Mouse (Mus musculus) forebrain, postnatal 0 days (tissue): ENCODE measurements around the gene Nrl. TPM values are rescaled to one million over a fixed set of nuclear protein-coding genes. Genes with fewer than 3 reads are reported as not detected.

Experiments
- ATAC-seq: fragments of 200-750 bp; cut with Nextera tagmentation; 2 replicates; pipeline ENCODE4 v1.8.0; 2017; ENCODE audit warnings: mild to moderate bottlenecking, moderate library complexity
- DNase-seq: peaks from one replicate; pipeline ENCODE4 v3.0.0-alpha.2; 2015
- H3K27ac ChIP-seq: fragments of 300-500 bp; sonication (generic); 2 replicates; pipeline ENCODE4 v1.5.1; 2014; ENCODE audit warnings: low read depth, mild to moderate bottlenecking, antibody characterized with exemption, low read length, moderate library complexity, mixed read lengths
- H3K27me3 ChIP-seq: fragments of 300-500 bp; sonication (generic); 2 replicates; pipeline ENCODE4 v1.6.1; 2014; ENCODE audit warnings: mild to moderate bottlenecking, low read length, mixed read lengths; ENCODE audit not compliant: insufficient read depth
- H3K36me3 ChIP-seq: fragments of 300-500 bp; sonication (generic); 2 replicates; pipeline ENCODE4 v1.6.1; 2014; ENCODE audit warnings: mild to moderate bottlenecking, moderate library complexity; ENCODE audit not compliant: insufficient read depth
- H3K4me1 ChIP-seq: fragments of 300-500 bp; sonication (generic); 2 replicates; pipeline ENCODE4 v1.6.1; 2014; ENCODE audit warnings: antibody characterized with exemption; ENCODE audit not compliant: insufficient read depth
- H3K4me2 ChIP-seq: fragments of 300-500 bp; sonication (generic); 2 replicates; pipeline ENCODE4 v1.6.1; 2014; ENCODE audit warnings: low read depth, mild to moderate bottlenecking, moderate library complexity
- H3K4me3 ChIP-seq: fragments of 300-500 bp; sonication (generic); 2 replicates; pipeline ENCODE4 v1.5.1; 2014; ENCODE audit warnings: low read depth, low read length, mixed read lengths
- H3K9ac ChIP-seq: fragments of 300-500 bp; sonication (generic); 2 replicates; pipeline ENCODE4 v1.6.1; 2014; ENCODE audit warnings: mild to moderate bottlenecking
- H3K9me3 ChIP-seq: fragments of 300-500 bp; sonication (generic); 2 replicates; pipeline ENCODE4 v1.6.1; 2016; ENCODE audit warnings: low read length
- CTCF ChIP-seq: sonication (generic); IDR thresholded peaks from 2 replicates; pipeline ENCODE4 v1.5.1; 2016; ENCODE audit warnings: antibody characterized with exemption, control low read depth, low read depth
- WGBS: fragments of 180-500 bp; shearing (Covaris S2); extraction: QIAGEN DNeasy Blood & Tissue Kit; methylation state at CpG from one replicate; pipeline ENCODE4 v1.1.7; 2014; 5-methylcytosine and 5-hydroxymethylcytosine counted together
- polyA plus RNA-seq: library from polyadenylated mRNA; unstranded; fragments of >200 nt; fragmentation: Nextera tagmentation; extraction: Ambion mirVana; gene quantifications from 2 replicates; pipeline ENCODE4 v1.2.1, GENCODE M21; 2015
- total RNA-seq: library from RNA; depleted of rRNA; stranded (reverse); fragments of >200 nt; gene quantifications from 2 replicates; pipeline ENCODE4 v1.2.3, GENCODE M21; 2014; rRNA removed

The Nrl gene
- total and polyA plus RNA-seq, 2 experiments from 2014 or later, result 0.21 to 2.0 TPM

GRCm38 (mm10) chr14:55475654-55476053 lies 49.1 kb downstream of the Nrl start:
- Histone ChIP-seq H3K9ac (no peak overlapping the region), H3K4me1 (0 out of 2 replicates have a peak, but pooled peaks cover 4% of the 10 kb centered on the region), H3K9me3 (no peaks in the 10 kb centered on the region), H3K4me3 (no peak overlapping the region), H3K27me3 (no peaks in the 10 kb centered on the region), H3K36me3 (no peaks in the 10 kb centered on the region), H3K27ac (no peak overlapping the region), H3K4me2 (no peak overlapping the region)
- ATAC-seq (no peak), DNase-seq (no peak)
- 56% methylated on average over 2 of the region's 2 CpGs for WGBS
- TF ChIP-seq CTCF, result no peak

- no peaks in the 10 kb centered on the region for H3K27me3 ChIP-seq
- no peak for ATAC-seq
- DNase-seq, result no peak
- H3K27ac ChIP-seq, result no peak overlapping the region
- H3K4me2 ChIP-seq, result no peak overlapping the region
- H3K9me3 ChIP-seq, result no peaks in the 10 kb centered on the region
- no peaks in the 10 kb centered on the region for H3K4me1 ChIP-seq
- no peak overlapping the region for H3K4me3 ChIP-seq
- TF ChIP-seq CTCF, result no peak
- 23% methylated on average over 10 of the region's 10 CpGs for WGBS
- H3K36me3 ChIP-seq, result no peaks in the 10 kb centered on the region
- H3K9ac ChIP-seq, result no peak overlapping the region
Observed at GRCm38 (mm10) chr14:55470806-55471205, 54.0 kb downstream of the Nrl start.

GRCm38 (mm10) chr14:55469821-55470220 lies 55.0 kb downstream of the Nrl start:
- no peaks in the 10 kb centered on the region for H3K9me3 ChIP-seq
- H3K27ac ChIP-seq, result no peak overlapping the region
- no peak for ATAC-seq
- H3K4me2 ChIP-seq, result no peak overlapping the region
- no peak for DNase-seq
- no peaks in the 10 kb centered on the region for H3K27me3 ChIP-seq
- TF ChIP-seq CTCF, result no peak
- H3K9ac ChIP-seq, result no peak overlapping the region
- H3K4me1 ChIP-seq, result no peaks in the 10 kb centered on the region
- no peaks in the 10 kb centered on the region for H3K36me3 ChIP-seq
- no peak overlapping the region for H3K4me3 ChIP-seq
- 89% methylated on average over 6 of the region's 6 CpGs for WGBS

DNA sequence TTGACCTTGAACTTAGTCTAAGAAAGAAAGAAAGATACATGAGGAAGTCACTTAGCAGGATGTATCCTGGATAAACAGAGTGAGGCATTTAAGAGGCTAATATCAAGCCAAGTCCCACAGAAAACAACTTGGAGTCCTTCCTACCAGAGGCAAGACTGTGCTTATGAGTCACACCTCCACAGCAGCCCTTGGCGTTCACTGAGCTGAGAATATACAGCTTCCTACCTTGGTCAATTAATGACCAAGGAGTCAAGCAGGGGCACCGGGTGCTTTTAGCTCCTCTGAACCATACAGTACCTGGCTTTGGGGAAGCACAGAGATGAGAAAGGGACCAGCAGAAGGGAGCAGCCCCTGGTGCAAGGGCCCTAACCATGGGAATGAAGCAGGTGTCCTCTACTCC lies 55.7 kb downstream of the Nrl start:
- H3K36me3 ChIP-seq, result no peaks in the 10 kb centered on the region
- H3K27me3 ChIP-seq, result no peaks in the 10 kb centered on the region
- H3K4me2 ChIP-seq, result no peak overlapping the region
- no peaks in the 10 kb centered on the region for H3K4me1 ChIP-seq
- H3K4me3 ChIP-seq, result no peak overlapping the region
- TF ChIP-seq CTCF, result no peak
- 89% methylated on average over 2 of the region's 2 CpGs for WGBS
- ATAC-seq (no peak), DNase-seq (no peak)
- no peak overlapping the region for H3K27ac ChIP-seq
- no peaks in the 10 kb centered on the region for H3K9me3 ChIP-seq
- H3K9ac ChIP-seq, result no peak overlapping the region

Other genes with a start within 250 kb of the Nrl start
- 11.9 and 14.8 TPM in 2 replicates for gene Dhrs4, start 46.2 kb downstream of the Nrl start, total RNA-seq
- 20.9 and 22.2 TPM in 2 replicates for gene Dhrs4, start 46.2 kb downstream of the Nrl start, polyA plus RNA-seq
- 91.4 and 129 TPM in 2 replicates for gene Carmil3, start 34.3 kb downstream of the Nrl start, total RNA-seq
- 13.2 and 19.5 TPM in 2 replicates for gene Carmil3, start 34.3 kb downstream of the Nrl start, polyA plus RNA-seq
- gene Cpne6, start 14.5 kb downstream of the Nrl start, total RNA-seq, result 32.5 and 39.6 TPM in 2 replicates
- gene Cpne6, start 14.5 kb downstream of the Nrl start, polyA plus RNA-seq, result 48.7 and 49.9 TPM in 2 replicates
- gene Pck2, start 15.3 kb upstream of the Nrl start, total RNA-seq, result 23.6 and 24.5 TPM in 2 replicates
- gene Pck2, start 15.3 kb upstream of the Nrl start, polyA plus RNA-seq, result 9.8 and 12.5 TPM in 2 replicates
- gene Dcaf11, start 35.0 kb upstream of the Nrl start, total RNA-seq, result 101 and 104 TPM in 2 replicates
- gene Dcaf11, start 35.0 kb upstream of the Nrl start, polyA plus RNA-seq, result 89.4 and 103 TPM in 2 replicates
- not detected in 2 replicates for gene A730061H03Rik, start 35.4 kb upstream of the Nrl start, total RNA-seq
- not detected in 2 replicates for gene A730061H03Rik, start 35.4 kb upstream of the Nrl start, polyA plus RNA-seq
- 0.23 TPM in 1 of 2 replicates, not detected in the other for gene Fitm1, start 50.6 kb upstream of the Nrl start, total RNA-seq
- gene Fitm1, start 50.6 kb upstream of the Nrl start, polyA plus RNA-seq, result 0.20 and 0.22 TPM in 2 replicates
- 136 and 138 TPM in 2 replicates for gene Psme1, start 53.1 kb upstream of the Nrl start, total RNA-seq
- gene Psme1, start 53.1 kb upstream of the Nrl start, polyA plus RNA-seq, result 219 and 238 TPM in 2 replicates
- 25.2 and 31.5 TPM in 2 replicates for gene Emc9, start 60.3 kb upstream of the Nrl start, total RNA-seq
- 53.2 and 55.6 TPM in 2 replicates for gene Emc9, start 60.3 kb upstream of the Nrl start, polyA plus RNA-seq
- gene Psme2, start 66.1 kb upstream of the Nrl start, total RNA-seq, result 76.2 and 137 TPM in 2 replicates
- gene Psme2, start 66.1 kb upstream of the Nrl start, polyA plus RNA-seq, result 171 and 193 TPM in 2 replicates
- 13.5 and 24.2 TPM in 2 replicates for gene Rnf31, start 66.7 kb upstream of the Nrl start, total RNA-seq
- gene Rnf31, start 66.7 kb upstream of the Nrl start, polyA plus RNA-seq, result 17.0 and 18.9 TPM in 2 replicates
- 16.8 and 18.1 TPM in 2 replicates for gene Irf9, start 78.6 kb upstream of the Nrl start, total RNA-seq
- gene Irf9, start 78.6 kb upstream of the Nrl start, polyA plus RNA-seq, result 5.6 and 7.0 TPM in 2 replicates
- gene Rec8, start 93.1 kb upstream of the Nrl start, total RNA-seq, result 8.5 and 9.2 TPM in 2 replicates
- 5.9 and 7.2 TPM in 2 replicates for gene Rec8, start 93.1 kb upstream of the Nrl start, polyA plus RNA-seq
- gene Ipo4, start 111.0 kb upstream of the Nrl start, total RNA-seq, result 79.8 and 92.0 TPM in 2 replicates
- 82.4 and 90.9 TPM in 2 replicates for gene Ipo4, start 111.0 kb upstream of the Nrl start, polyA plus RNA-seq
- gene Gm49378, start 112.9 kb upstream of the Nrl start, total RNA-seq, result 2.1 and 6.4 TPM in 2 replicates
- gene Gm49378, start 112.9 kb upstream of the Nrl start, polyA plus RNA-seq, result 0.97 and 1.0 TPM in 2 replicates
- gene Tm9sf1, start 118.8 kb upstream of the Nrl start, total RNA-seq, result 26.5 and 33.4 TPM in 2 replicates
- gene Tm9sf1, start 118.8 kb upstream of the Nrl start, polyA plus RNA-seq, result 36.0 and 48.4 TPM in 2 replicates
- 0.43 and 0.46 TPM in 2 replicates for gene Tssk4, start 125.2 kb upstream of the Nrl start, total RNA-seq
- 0.22 and 0.23 TPM in 2 replicates for gene Tssk4, start 125.2 kb upstream of the Nrl start, polyA plus RNA-seq
- gene Mdp1, start 135.5 kb upstream of the Nrl start, total RNA-seq, result 50.8 and 51.5 TPM in 2 replicates
- gene Mdp1, start 135.5 kb upstream of the Nrl start, polyA plus RNA-seq, result 60.0 and 63.5 TPM in 2 replicates
- gene Gmpr2, start 147.0 kb upstream of the Nrl start, total RNA-seq, result 19.9 and 26.9 TPM in 2 replicates
- 37.3 and 40.9 TPM in 2 replicates for gene Gmpr2, start 147.0 kb upstream of the Nrl start, polyA plus RNA-seq
- gene Nedd8, start 147.1 kb upstream of the Nrl start, total RNA-seq, result 132 and 192 TPM in 2 replicates
- 593 and 742 TPM in 2 replicates for gene Nedd8, start 147.1 kb upstream of the Nrl start, polyA plus RNA-seq
- gene Tinf2, start 156.8 kb upstream of the Nrl start, total RNA-seq, result 16.9 and 26.3 TPM in 2 replicates
- 18.8 and 21.5 TPM in 2 replicates for gene Tinf2, start 156.8 kb upstream of the Nrl start, polyA plus RNA-seq
- gene Tgm1, start 188.9 kb upstream of the Nrl start, total RNA-seq, result 0.05 and 0.15 TPM in 2 replicates
- 0.15 and 0.21 TPM in 2 replicates for gene Tgm1, start 188.9 kb upstream of the Nrl start, polyA plus RNA-seq
- 72.8 and 73.3 TPM in 2 replicates for gene Rabggta, start 197.3 kb upstream of the Nrl start, total RNA-seq
- 49.4 and 56.9 TPM in 2 replicates for gene Rabggta, start 197.3 kb upstream of the Nrl start, polyA plus RNA-seq
- gene Dhrs1, start 220.7 kb upstream of the Nrl start, total RNA-seq, result 70.4 and 83.8 TPM in 2 replicates
- gene Dhrs1, start 220.7 kb upstream of the Nrl start, polyA plus RNA-seq, result 83.3 and 86.0 TPM in 2 replicates
- gene Nop9, start 220.7 kb upstream of the Nrl start, total RNA-seq, result 23.3 and 34.7 TPM in 2 replicates
- 21.4 and 25.6 TPM in 2 replicates for gene Nop9, start 220.7 kb upstream of the Nrl start, polyA plus RNA-seq
- gene Cideb, start 233.5 kb upstream of the Nrl start, total RNA-seq, result 0.23 and 0.43 TPM in 2 replicates
- gene Cideb, start 233.5 kb upstream of the Nrl start, polyA plus RNA-seq, result 0.20 and 0.54 TPM in 2 replicates
- 0.38 TPM in 2 replicates for gene Ltb4r2, start 236.4 kb upstream of the Nrl start, total RNA-seq
- gene Ltb4r2, start 236.4 kb upstream of the Nrl start, polyA plus RNA-seq, result 0.65 and 1.1 TPM in 2 replicates
- gene Ltb4r1, start 241.0 kb upstream of the Nrl start, total RNA-seq, result 0.38 and 0.48 TPM in 2 replicates
- 0.90 and 0.99 TPM in 2 replicates for gene Ltb4r1, start 241.0 kb upstream of the Nrl start, polyA plus RNA-seq